8 mouse cellular contexts compared by ENCODE assay signal in genomic region chr1:59883349-59884134, GRCm38 (mm10). TPM values are rescaled to one million over a fixed set of nuclear protein-coding genes. Genes with fewer than 3 reads are reported as not detected.
DNase-seq lines count a peak whose midpoint lies in the region; ATAC-seq and TF ChIP-seq lines count a peak whose summit lies in the region.
"Had no signal": no experiment of that assay in that cellular context is flagged by ENCODE, and none has a peak within 500 bp of the region (broad histone marks: within the 10 kb centered on the region; RNA-seq: fewer than 3 reads in every experiment).

No protein-coding gene starts in this region.

- H3K9ac ChIP-seq in forebrain, embryonic 14.5 days (ENCODE audit: low read length), result no peak overlapping the region
- no peak overlapping the region for H3K9ac ChIP-seq in hindbrain, embryonic 14.5 days
- H3K9ac ChIP-seq in midbrain, embryonic 13.5 days (replicated peaks), result no peak overlapping the region
- H3K9ac ChIP-seq: lung, embryonic 15.5 days had no signal

- ATAC-seq in forebrain, embryonic 14.5 days, result peak; percentile 74
- ATAC-seq in hindbrain, embryonic 14.5 days (ENCODE audit: low FRiP score), result peak; percentile 55; the same call in 1 of the 2 replicates
- peak; percentile 73 for ATAC-seq in midbrain, embryonic 13.5 days

- H3K4me1 ChIP-seq in forebrain, embryonic 14.5 days (ENCODE audit: control insufficient read depth, insufficient read depth, low read length), result 0 out of 2 replicates have a peak, but pooled peaks cover 2% of the 10 kb centered on the region
- H3K4me1 ChIP-seq in hindbrain, embryonic 14.5 days (replicated peaks; ENCODE audit: control insufficient read depth, insufficient read depth, low read length), result no peaks in the 10 kb centered on the region
- peaks cover 13% of the 10 kb centered on the region for H3K4me1 ChIP-seq in midbrain, embryonic 13.5 days (replicated peaks)

- WGBS in forebrain, embryonic 14.5 days, result 33% methylated on average over 3 of the region's 3 CpGs
- WGBS in hindbrain, embryonic 14.5 days, result 32% methylated on average over 3 of the region's 3 CpGs
- WGBS in midbrain, embryonic 13.5 days, result 37% methylated on average over 3 of the region's 3 CpGs

- no peak overlapping the region for H3K27ac ChIP-seq in forebrain, embryonic 14.5 days (ENCODE audit: low read depth, low read length)
- H3K27ac ChIP-seq in hindbrain, embryonic 14.5 days, result no peak overlapping the region
- H3K27ac ChIP-seq in left cerebral cortex, adult 2 months, result no peak overlapping the region
- H3K27ac ChIP-seq in midbrain, embryonic 13.5 days, result no peak overlapping the region
- H3K27ac ChIP-seq: lung, embryonic 15.5 days had no signal

- peak; percentile 56 for DNase-seq in R1 (ENCODE audit: low read depth, low spot score)
- DNase-seq in cerebellum, adult 11 months, result peak; percentile 65
- DNase-seq in forebrain, embryonic 14.5 days (ENCODE audit: low spot score), result peak; percentile 80
- peak; percentile 82 for DNase-seq in hindbrain, embryonic 14.5 days (ENCODE audit: low spot score)
- DNase-seq in left cerebral cortex, adult 2 months (ENCODE audit: extremely low spot score in 1 of 2, low spot score in 2 of 2), result peak; percentile 65 to 76
- peak; percentile 32 for DNase-seq in skeletal muscle tissue, adult 2 months (ENCODE audit: low read depth, low spot score)

- TF ChIP-seq CTCF in left cerebral cortex, adult 2 months (IDR thresholded peaks at IDR 0.05), result peak; percentile 95

- H3K4me3 ChIP-seq in forebrain, embryonic 14.5 days (ENCODE audit: low read depth, low read length), result no peak overlapping the region
- no peak overlapping the region for H3K4me3 ChIP-seq in hindbrain, embryonic 14.5 days (replicated peaks; ENCODE audit: low read length)
- no peak overlapping the region for H3K4me3 ChIP-seq in left cerebral cortex, adult 2 months
- no peak overlapping the region for H3K4me3 ChIP-seq in midbrain, embryonic 13.5 days (replicated peaks)
- H3K4me3 ChIP-seq: lung, embryonic 15.5 days had no signal

- H3K27me3 ChIP-seq in forebrain, embryonic 14.5 days (replicated peaks; ENCODE audit: control insufficient read depth, insufficient read depth, low read length), result no peaks in the 10 kb centered on the region
- H3K27me3 ChIP-seq in hindbrain, embryonic 14.5 days (ENCODE audit: control insufficient read depth, insufficient read depth, low read length), result no peaks in the 10 kb centered on the region
- no peaks in the 10 kb centered on the region for H3K27me3 ChIP-seq in midbrain, embryonic 13.5 days
- H3K27me3 ChIP-seq: lung, embryonic 15.5 days had no signal

- H3K9me3 ChIP-seq in forebrain, embryonic 14.5 days (replicated peaks; ENCODE audit: control insufficient read depth, low read length), result no peaks in the 10 kb centered on the region
- H3K9me3 ChIP-seq in hindbrain, embryonic 14.5 days (ENCODE audit: control insufficient read depth, low read length), result no peaks in the 10 kb centered on the region
- no peaks in the 10 kb centered on the region for H3K9me3 ChIP-seq in midbrain, embryonic 13.5 days
- H3K9me3 ChIP-seq: lung, embryonic 15.5 days had no signal

- H3K4me2 ChIP-seq in forebrain, embryonic 14.5 days (ENCODE audit: low read length), result no peak overlapping the region
- H3K4me2 ChIP-seq in hindbrain, embryonic 14.5 days (replicated peaks), result no peak overlapping the region
- H3K4me2 ChIP-seq in midbrain, embryonic 13.5 days (replicated peaks), result no peak overlapping the region
- H3K4me2 ChIP-seq: lung, embryonic 15.5 days had no signal

- intact Hi-C loops in left cerebral cortex, adult 2 months (cut with DNase I), result loop anchor here (2.0 to 10.0 kb wide), 3 partner anchors 84 to 211 kb away; partner anchors contain the start of genes Carf and Wdr12

- peaks cover 13% of the 10 kb centered on the region; the same call in 1 of the 2 replicates for H3K36me3 ChIP-seq in forebrain, embryonic 14.5 days (ENCODE audit: control insufficient read depth, insufficient read depth, low read length)
- H3K36me3 ChIP-seq in hindbrain, embryonic 14.5 days (replicated peaks; ENCODE audit: control insufficient read depth, insufficient read depth), result peaks cover 17% of the 10 kb centered on the region
- H3K36me3 ChIP-seq in midbrain, embryonic 13.5 days, result peaks cover 6% of the 10 kb centered on the region; the same call in 1 of the 2 replicates

RNA-seq across cellular contexts. Expression of gene Fam117b, which starts 29.3 kb away (rescaled TPM):
- 24.2 and 28.4 TPM in 2 replicates for polyA plus RNA-seq in forebrain, embryonic 14.5 days (2014; fragmentation: Nextera tagmentation; extraction: Ambion mirVana)
- 58.6 and 63.3 TPM in 2 replicates for polyA plus RNA-seq in hindbrain, embryonic 14.5 days (2014; fragmentation: Nextera tagmentation; extraction: Ambion mirVana)
- 10 to 100 TPM; 52.0 to 56.5 TPM for total RNA-seq in left cerebral cortex, adult 2 months (2021)
- polyA plus RNA-seq in midbrain, embryonic 13.5 days (2015; fragmentation: Nextera tagmentation; extraction: Ambion mirVana), result 27.6 and 29.1 TPM in 2 replicates

Comparison
In these comparisons a context has a peak if more than half of its experiments do, and no peak if none do; other contexts are left out.
1. DNase-seq: peak in every context shown above with its lines; median percentile 82 in hindbrain, embryonic 14.5 days; 80 in forebrain, embryonic 14.5 days; 70 in left cerebral cortex, adult 2 months; 65 in cerebellum, adult 11 months; 56 in R1; 32 in skeletal muscle tissue, adult 2 months.